Mouse (Mus musculus): ENCODE results near the gene Polr3b.

GRCm38 (mm10) chr10:84654731-84655130 lies 32.6 kb downstream of the Polr3b start:
- TF ChIP-seq GATA1 (IDR thresholded peaks at IDR 0.05; ENCODE audit: borderline replicate concordance, low read length) = no peak
- TF ChIP-seq FLI1 (IDR thresholded peaks at IDR 0.05; ENCODE audit: low read length) = no peak

Measured in megakaryocyte, embryonic 14.5 days (primary cell).